Mouse (Mus musculus): Measurements from ENCODE around the gene Cd274. TPM values are rescaled to one million over a fixed set of nuclear protein-coding genes. Genes with fewer than 3 reads are reported as not detected.

Cd274 gene
- total RNA-seq, 2 experiments from 2014 or later: 1.3 to 1.5 TPM

DNA sequence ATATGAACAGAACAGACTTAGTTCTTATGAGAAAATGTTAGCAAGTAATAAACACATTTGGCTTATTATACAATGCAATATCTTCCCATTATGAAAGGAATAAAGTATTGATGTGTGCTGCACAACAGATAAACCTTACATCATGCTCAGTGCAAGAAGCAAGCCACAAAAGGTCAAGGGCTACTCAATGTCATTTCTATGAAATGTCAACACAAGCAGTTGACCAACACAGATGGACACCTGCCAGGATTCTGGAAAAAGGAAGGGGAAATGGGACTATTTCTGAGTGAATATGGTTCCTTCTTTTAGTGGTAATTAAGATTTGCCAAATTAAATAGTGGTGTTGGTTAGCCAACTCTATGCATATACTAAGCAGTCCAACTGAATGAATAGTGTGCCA lies 52.7 kb downstream of the Cd274 start:
- DNase-seq: no peak
- intact Hi-C loops (cut with DNase I): no loop called here

DNA sequence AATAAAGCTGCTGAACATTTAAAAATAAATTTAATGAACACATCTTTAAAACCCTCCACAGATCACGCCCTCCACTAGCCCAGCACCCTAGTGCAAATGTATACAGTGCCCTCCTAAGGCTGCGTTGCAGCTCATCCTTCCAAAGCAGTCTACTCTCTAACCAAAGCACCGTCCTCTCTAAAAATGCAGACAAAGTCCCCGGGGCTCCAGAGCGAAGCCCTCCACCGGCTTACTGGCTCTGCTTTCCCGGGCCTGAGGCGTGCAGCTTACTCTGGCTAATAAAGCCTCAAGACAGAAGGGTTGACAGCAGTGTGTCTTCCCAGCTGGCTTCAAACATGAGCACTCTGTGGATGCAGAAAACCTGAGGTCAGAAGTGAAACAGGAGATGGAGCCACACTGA lies 53.1 kb downstream of the Cd274 start:
- no peak for DNase-seq
- intact Hi-C loops (cut with DNase I): no loop called here

DNA sequence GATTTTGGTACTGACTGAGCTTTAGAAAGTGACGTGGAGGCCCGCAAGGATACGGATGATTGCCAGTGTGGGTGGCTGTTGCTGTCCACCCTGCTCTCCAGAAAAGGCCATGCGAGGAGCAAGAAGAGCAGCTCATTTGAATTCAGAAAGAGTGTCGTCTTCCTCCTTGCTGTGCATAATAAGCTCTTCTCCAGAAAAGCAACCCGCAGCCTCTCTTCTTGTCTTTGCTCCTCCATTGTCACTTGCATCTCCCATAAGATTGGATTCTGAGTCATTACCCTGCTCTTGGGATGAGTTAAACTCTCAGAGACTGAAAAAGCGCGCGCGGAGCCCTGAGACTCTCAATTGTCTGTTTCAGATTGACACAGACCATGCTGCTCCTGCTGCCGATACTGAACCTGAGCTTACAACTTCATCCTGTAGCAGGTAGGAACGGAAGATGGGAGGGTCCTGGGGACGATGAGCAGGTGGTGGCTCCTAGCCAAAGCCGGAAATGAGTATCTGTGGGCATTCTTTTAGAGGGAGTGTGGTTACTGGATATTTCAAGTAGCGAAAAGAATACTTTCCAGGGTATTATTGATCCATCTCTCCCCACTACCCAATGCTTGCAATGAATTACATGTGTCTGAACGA lies 54.9 kb downstream of the Cd274 start:
- intact Hi-C loops (cut with DNase I): no loop called here
- no peak for DNase-seq

DNA sequence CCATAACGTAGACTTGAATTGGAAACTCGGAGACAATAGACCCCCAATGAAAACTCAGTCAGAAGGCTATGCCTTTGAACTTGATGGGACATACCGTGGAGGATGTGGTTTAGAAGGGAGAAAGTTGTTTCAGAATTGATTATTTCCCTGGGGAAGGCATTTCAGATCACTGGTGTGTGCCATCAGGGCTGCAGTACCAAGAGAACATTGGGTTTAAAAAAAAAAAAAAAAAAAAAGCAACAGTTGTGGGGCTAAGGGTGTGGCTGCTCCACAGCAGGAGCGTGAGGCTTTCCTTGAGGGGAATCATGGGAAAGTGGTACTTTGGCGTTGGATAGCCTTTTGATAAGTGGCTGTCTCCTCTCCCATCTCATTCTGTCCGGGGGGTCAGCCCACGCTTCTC lies 55.5 kb downstream of the Cd274 start:
- intact Hi-C loops (cut with DNase I): no loop called here
- no peak for DNase-seq

DNA sequence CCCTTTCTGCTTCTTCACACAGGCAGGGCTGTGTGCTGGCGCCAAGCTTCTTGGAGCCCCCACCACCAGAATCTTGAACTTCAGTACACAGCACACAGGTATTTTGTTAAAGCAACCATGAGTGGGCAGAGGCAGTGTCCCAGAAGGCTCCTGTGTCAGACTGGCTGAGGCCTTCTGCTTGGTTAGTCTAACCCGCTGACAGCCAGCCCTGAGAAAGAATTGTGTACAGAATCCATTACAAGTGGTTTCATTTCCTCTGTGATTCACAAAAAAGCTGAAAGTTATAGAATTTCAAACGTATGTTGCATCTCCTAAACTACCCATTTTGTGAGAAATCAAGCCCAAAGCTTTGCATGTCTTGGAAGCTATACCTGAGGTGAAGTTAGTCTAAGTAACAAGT lies 63.3 kb downstream of the Cd274 start:
- intact Hi-C loops (cut with DNase I): no loop called here
- no peak for DNase-seq

DNA sequence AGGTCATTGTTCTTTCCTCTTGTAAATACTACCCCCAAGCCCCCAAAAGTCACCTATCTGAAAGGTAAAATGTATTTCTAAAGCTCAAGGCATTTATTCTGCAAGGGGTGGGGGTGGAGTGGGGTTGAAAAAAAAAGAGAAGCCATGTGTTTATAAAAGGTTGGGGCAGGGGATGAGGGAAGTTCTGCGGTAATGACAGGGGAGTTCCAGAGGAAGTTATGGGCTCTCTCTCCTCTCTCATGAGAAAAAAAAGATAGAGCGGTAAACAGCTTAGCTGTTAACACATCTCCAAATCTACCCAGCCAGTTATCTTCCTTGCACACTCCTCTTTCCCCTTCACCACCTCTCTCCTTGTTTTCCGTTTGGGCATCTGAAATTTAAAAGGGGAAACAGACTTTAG lies 63.7 kb downstream of the Cd274 start:
- no peak for DNase-seq
- intact Hi-C loops (cut with DNase I): no loop called here

DNA sequence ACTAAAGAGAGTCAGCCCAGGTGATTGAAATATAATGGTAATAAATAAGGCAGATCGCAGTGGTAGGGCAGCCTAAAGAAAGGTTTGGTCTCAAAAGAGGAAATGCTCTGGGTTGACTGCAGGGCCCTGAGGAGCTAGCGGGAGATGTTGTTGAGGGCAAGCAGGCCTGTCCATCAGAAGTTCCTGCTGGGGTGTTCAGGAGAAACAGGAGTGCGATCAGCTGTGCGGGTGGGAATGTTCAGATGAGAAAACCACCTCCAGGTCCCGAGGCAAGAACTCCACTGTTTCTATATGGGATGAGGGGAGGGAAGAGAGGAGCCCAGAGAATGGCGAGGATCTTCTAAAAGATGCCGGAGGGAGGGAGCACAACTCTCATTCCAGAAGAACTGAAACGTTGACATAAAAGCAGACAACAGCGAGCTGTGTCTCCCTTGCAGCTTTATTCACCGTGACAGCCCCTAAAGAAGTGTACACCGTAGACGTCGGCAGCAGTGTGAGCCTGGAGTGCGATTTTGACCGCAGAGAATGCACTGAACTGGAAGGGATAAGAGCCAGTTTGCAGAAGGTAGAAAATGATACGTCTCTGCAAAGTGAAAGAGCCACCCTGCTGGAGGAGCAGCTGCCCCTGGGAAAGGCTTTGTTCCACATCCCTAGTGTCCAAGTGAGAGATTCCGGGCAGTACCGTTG lies 69.7 kb downstream of the Cd274 start:
- no peak for DNase-seq
- intact Hi-C loops (cut with DNase I): no loop called here

Other genes starting within 250 kb of the Cd274 start
- gene Jak2, start 115.6 kb upstream of the Cd274 start, total RNA-seq (2021): 10 to 100 TPM; 52.9 to 58.9 TPM
- not detected for gene Insl6, start 42.1 kb upstream of the Cd274 start, total RNA-seq (2021)
- gene Rln1, start 32.8 kb upstream of the Cd274 start, total RNA-seq (2021): 1 to 10 TPM; 3.2 to 4.9 TPM
- gene Plgrkt, start 65 bp upstream of the Cd274 start, total RNA-seq (2021): 10 to 100 TPM; 47.4 to 49.6 TPM
- under 1 TPM in 1 of 2 experiments, not detected in 1; 0.28 TPM for gene Pdcd1lg2, start 43.5 kb downstream of the Cd274 start, total RNA-seq (2021)
- 10 to 100 TPM; 40.8 to 43.6 TPM for gene Ric1, start 154.8 kb downstream of the Cd274 start, total RNA-seq (2021)

All from left cerebral cortex, postnatal 4 days (tissue).